Mouse (Mus musculus) heart, embryonic 12.5 days (tissue): ENCODE results near the gene Mrgpra3. TPM values are rescaled to one million over a fixed set of nuclear protein-coding genes. Genes with fewer than 3 reads are reported as not detected.

Source experiments
- ATAC-seq: fragments of 200-750 bp; cut with Nextera tagmentation; 2 replicates; pipeline ENCODE4 v1.8.0; 2017; ENCODE audit warnings: moderate TSS enrichment, moderate library complexity; ENCODE audit not compliant: insufficient number of reproducible peaks, low FRiP score
- H3K27ac ChIP-seq: fragments of 300-500 bp; sonication (generic); 2 replicates; pipeline ENCODE4 v1.5.1; 2016; ENCODE audit warnings: mild to moderate bottlenecking, moderate library complexity; ENCODE audit not compliant: poor library complexity, severe bottlenecking
- H3K27me3 ChIP-seq: fragments of 300-500 bp; sonication (generic); replicated peaks from 2 replicates; pipeline ENCODE4 v1.6.1; 2016; ENCODE audit warnings: mild to moderate bottlenecking, moderate library complexity
- H3K36me3 ChIP-seq: fragments of 300-500 bp; sonication (generic); 2 replicates; pipeline ENCODE4 v1.6.1; 2016; ENCODE audit warnings: mild to moderate bottlenecking, moderate library complexity
- H3K4me1 ChIP-seq: fragments of 300-500 bp; sonication (generic); replicated peaks from 2 replicates; pipeline ENCODE4 v1.6.1; 2016; ENCODE audit warnings: mild to moderate bottlenecking
- H3K4me2 ChIP-seq: fragments of 300-500 bp; sonication (generic); 2 replicates; pipeline ENCODE4 v1.6.1; 2016; ENCODE audit warnings: mild to moderate bottlenecking, moderate library complexity
- H3K4me3 ChIP-seq: fragments of 300-500 bp; sonication (generic); 2 replicates; pipeline ENCODE4 v1.5.1; 2016; ENCODE audit warnings: mild to moderate bottlenecking
- H3K9ac ChIP-seq: fragments of 300-500 bp; sonication (generic); 2 replicates; pipeline ENCODE4 v1.6.1; 2016; ENCODE audit warnings: mild to moderate bottlenecking, moderate library complexity
- H3K9me3 ChIP-seq: fragments of 300-500 bp; sonication (generic); replicated peaks from 2 replicates; pipeline ENCODE4 v1.6.1; 2016; ENCODE audit warnings: mild to moderate bottlenecking, moderate library complexity
- WGBS: fragments of 180-500 bp; shearing (Covaris S2); methylation state at CpG from one replicate; pipeline ENCODE4 v1.1.7; 2016; 5-methylcytosine and 5-hydroxymethylcytosine counted together
- polyA plus RNA-seq: library from polyadenylated mRNA; unstranded; fragments of >200 nt; fragmentation: Nextera tagmentation; extraction: Ambion mirVana; gene quantifications from 2 replicates; pipeline ENCODE4 v1.2.1, GENCODE M21; 2016

The Mrgpra3 gene
- polyA plus RNA-seq, result not detected in 2 replicates

GRCm38 (mm10) chr7:47601272-47601671 is at the start of gene Mrgpra3:
Gene Mrgpra3, minus strand, starts transcription at chr7:47601372.
- H3K9me3 ChIP-seq, result peaks cover 25% of the 10 kb centered on the region
- 53% methylated on average over 2 of the region's 2 CpGs for WGBS
- no peak for ATAC-seq

More at GRCm38 (mm10) chr7:47601272-47601671, at the start of gene Mrgpra3:
- Histone ChIP-seq H3K4me3 (no peak within 1 kb of the TSS), H3K36me3 (no peaks in the 10 kb centered on the region), H3K27ac (no peak within 1 kb of the TSS), H3K27me3 (no peaks in the 10 kb centered on the region), H3K4me1 (no peaks in the 10 kb centered on the region), H3K4me2 (no peak within 1 kb of the TSS), H3K9ac (no peak within 1 kb of the TSS)

Other genes with a start within 250 kb of the Mrgpra3 start
- gene Mrgpra1, start 247.1 kb downstream of the Mrgpra3 start, polyA plus RNA-seq, result not detected in 2 replicates
- gene Mrgpra2a, start 149.2 kb downstream of the Mrgpra3 start, polyA plus RNA-seq, result not detected in 2 replicates
- gene Mrgpra2b, start 72.5 kb downstream of the Mrgpra3 start, polyA plus RNA-seq, result not detected in 2 replicates